Mouse (Mus musculus) G1E (cell line): Measurements from ENCODE around the gene Pomp. TPM values are rescaled to one million over a fixed set of nuclear protein-coding genes. Genes with fewer than 3 reads are reported as not detected.

Experiments used
- ATAC-seq: 2 replicates; pipeline ENCODE4 v1.8.0; 2016; ENCODE audit warnings: mild to moderate bottlenecking; ENCODE audit not compliant: insufficient number of reproducible peaks, poor library complexity, low FRiP score, severe bottlenecking; ENCODE audit errors: extremely low read depth
- DNase-seq: peaks from one replicate; pipeline ENCODE4 v3.0.0; 2012; ENCODE audit warnings: low spot score
- H3K27me3 ChIP-seq: 2 replicates; pipeline ENCODE4 v1.6.1; 2012; ENCODE audit warnings: mild to moderate bottlenecking, low read length, inconsistent platforms; ENCODE audit not compliant: insufficient read depth
- H3K36me3 ChIP-seq: replicated peaks from 2 replicates; pipeline ENCODE3; 2012; ENCODE audit warnings: mild to moderate bottlenecking, inconsistent platforms
- H3K4me1 ChIP-seq: 2 replicates; pipeline ENCODE4 v1.6.1; 2012; ENCODE audit warnings: low read depth, low read length, inconsistent platforms, mixed read lengths; ENCODE audit not compliant: insufficient read depth
- H3K4me3 ChIP-seq: 2 replicates; pipeline ENCODE4 v1.5.1; 2012; ENCODE audit warnings: low read depth, mild to moderate bottlenecking, inconsistent platforms, low read length, moderate library complexity, mixed read lengths
- H3K9me3 ChIP-seq: replicated peaks from 2 replicates; pipeline ENCODE4 v1.6.1; 2012; ENCODE audit warnings: inconsistent platforms
- CTCF ChIP-seq: IDR thresholded peaks from 2 replicates; pipeline ENCODE4 v1.5.1; 2012; ENCODE audit warnings: low read depth, low read length, inconsistent platforms, mixed read lengths
- GATA1 ChIP-seq: IDR thresholded peaks from 2 replicates; pipeline ENCODE4 v1.6.1; 2012; ENCODE audit warnings: borderline replicate concordance, low read length, inconsistent platforms, mixed read lengths
- GATA2 ChIP-seq: IDR thresholded peaks from 2 replicates; pipeline ENCODE4 v1.6.1; 2012; ENCODE audit warnings: low read depth, low read length, inconsistent platforms, borderline replicate concordance
- POLR2AphosphoS5 ChIP-seq: IDR thresholded peaks from 2 replicates; pipeline ENCODE4 v1.6.1; 2012; ENCODE audit warnings: low read depth, low read length, inconsistent platforms; ENCODE audit not compliant: insufficient replicate concordance
- TAL1 ChIP-seq: conservative IDR thresholded peaks from 2 replicates; pipeline ENCODE4 v1.6.1; 2012; ENCODE audit warnings: low read depth, low read length, inconsistent platforms, mixed read lengths
- polyA plus RNA-seq: library from polyadenylated mRNA; stranded (reverse); fragments of >175 nt; gene quantifications from 2 replicates; pipeline ENCODE4 v1.2.3, GENCODE M21; 2012
- total RNA-seq, 2 experiments: library from RNA; stranded (forward) in 1 of 2; stranded (reverse) in 1 of 2; fragments of 200-1000 nt in 1 of 2; fragments of >200 nt in 1 of 2; fragmentation: Nextera tagmentation in 1 of 2; gene quantifications; 2 replicates each; pipeline ENCODE4 v1.2.3; 2014 to 2017

Pomp gene
- total and polyA plus RNA-seq, 3 experiments = 18.1 to 224 (median 117) TPM

GRCm38 (mm10) chr5:147898254-147898653 lies 38.0 kb downstream of the Pomp start:
- H3K36me3 ChIP-seq = no peaks in the 10 kb centered on the region
- no peaks in the 10 kb centered on the region for H3K9me3 ChIP-seq
- DNase-seq (no peak), ATAC-seq (no peak)
- H3K27me3 ChIP-seq = no peaks in the 10 kb centered on the region
- no peak overlapping the region for H3K4me3 ChIP-seq
- H3K4me1 ChIP-seq = peaks cover 75% of the 10 kb centered on the region
- no peak for TF ChIP-seq TAL1
- TF ChIP-seq CTCF = no peak
- TF ChIP-seq POLR2AphosphoS5 = no peak
- TF ChIP-seq GATA2 = no peak
- no peak for TF ChIP-seq GATA1

DNA sequence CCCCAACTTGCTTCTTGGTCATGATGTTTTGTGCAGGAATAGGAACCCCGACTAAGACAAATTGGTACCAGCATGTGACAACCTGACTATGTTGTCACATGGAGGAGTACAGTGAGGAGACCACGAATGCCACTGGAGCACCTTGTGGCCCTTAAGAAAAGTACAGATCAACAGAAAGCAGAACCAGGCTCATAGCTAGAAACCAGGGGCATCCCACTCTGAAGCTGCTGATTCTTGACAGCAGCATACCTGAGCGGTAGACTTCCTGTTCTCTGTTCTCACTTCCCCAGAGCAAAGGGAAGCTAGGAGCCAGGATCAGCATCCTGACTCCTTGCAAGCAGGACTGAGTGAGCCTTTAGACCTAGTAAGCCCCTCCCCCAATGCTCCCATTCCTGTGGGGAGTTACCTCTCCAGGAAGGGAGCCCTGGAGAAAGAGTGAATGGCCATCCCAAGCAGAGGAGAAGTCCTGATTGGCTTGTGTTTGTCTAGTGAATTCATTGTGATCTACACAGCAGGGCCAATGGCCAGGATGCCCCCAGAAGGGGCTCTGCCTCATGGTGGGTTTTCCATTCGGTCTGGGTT lies 38.8 kb downstream of the Pomp start:
- DNase-seq = no peak
- Histone ChIP-seq H3K4me1 (peaks cover 71% of the 10 kb centered on the region), H3K27me3 (no peaks in the 10 kb centered on the region), H3K9me3 (no peaks in the 10 kb centered on the region), H3K36me3 (no peaks in the 10 kb centered on the region), H3K4me3 (no peak overlapping the region)
- no peak for ATAC-seq
- TF ChIP-seq TAL1 (no peak), POLR2AphosphoS5 (no peak), CTCF (no peak), GATA1 (no peak), GATA2 (no peak)

DNA sequence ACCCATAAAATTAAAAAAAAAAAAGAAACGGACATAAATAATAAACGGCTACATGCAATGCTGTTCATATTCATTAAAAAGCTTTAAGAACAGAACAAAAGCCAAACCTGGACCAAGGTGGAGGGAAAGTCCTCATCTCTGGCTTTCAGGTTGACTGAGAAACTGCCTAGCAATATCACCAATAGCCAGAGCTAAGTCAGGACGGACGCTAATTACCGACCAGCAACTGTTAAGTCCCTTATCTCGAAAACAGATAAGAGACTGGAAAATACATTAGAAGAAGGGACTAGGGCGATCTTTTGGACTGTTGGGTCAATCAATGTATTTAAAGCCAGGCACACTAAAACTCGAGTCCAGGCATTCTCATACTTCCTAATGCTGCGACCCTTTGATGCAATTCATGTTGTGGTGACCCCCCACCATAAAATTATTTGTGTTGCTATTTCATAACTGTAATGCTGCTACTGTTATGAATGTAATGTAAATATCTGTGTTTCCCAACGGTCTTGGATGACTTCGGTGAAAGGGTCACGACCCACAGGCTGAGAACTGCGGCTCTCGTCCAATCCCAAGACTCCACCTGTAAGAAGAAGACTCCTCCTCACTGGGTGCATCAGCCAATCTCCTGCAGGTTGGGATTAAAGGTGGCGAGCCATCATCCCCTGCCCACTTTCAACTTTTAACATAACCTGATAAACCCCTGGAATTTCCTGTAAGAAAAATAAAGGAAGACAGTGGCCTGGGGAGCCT lies 41.9 kb downstream of the Pomp start:
- TF ChIP-seq TAL1 (no peak), GATA1 (no peak), POLR2AphosphoS5 (no peak), GATA2 (no peak), CTCF (no peak)
- Histone ChIP-seq H3K4me3 (peak overlapping the region; percentile 7; the same call in 1 of the 2 replicates), H3K36me3 (no peaks in the 10 kb centered on the region), H3K9me3 (peaks cover 13% of the 10 kb centered on the region), H3K27me3 (no peaks in the 10 kb centered on the region), H3K4me1 (peaks cover 51% of the 10 kb centered on the region)
- ATAC-seq = peak; percentile 76
- no peak for DNase-seq

DNA sequence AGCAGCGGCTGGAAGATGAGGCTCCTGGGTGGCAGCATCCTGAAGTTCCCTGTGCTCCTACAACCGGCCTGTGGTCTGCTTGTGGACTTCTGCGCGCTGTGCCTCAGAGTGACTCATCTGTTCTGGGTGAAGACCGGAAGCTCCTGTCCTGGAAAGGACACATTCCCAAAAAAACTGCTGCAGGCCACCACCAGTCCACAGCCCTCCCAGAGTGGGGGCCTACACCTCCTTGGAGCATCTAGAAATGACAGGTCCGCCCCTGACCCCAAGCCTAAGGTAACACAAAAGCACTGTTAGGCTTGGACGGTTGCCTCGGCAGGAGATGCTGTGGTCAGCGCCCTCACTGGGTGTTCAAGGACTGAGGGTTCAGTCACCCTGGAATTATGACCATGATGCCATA lies 42.9 kb downstream of the Pomp start:
- Histone ChIP-seq H3K36me3 (no peaks in the 10 kb centered on the region), H3K4me3 (no peak overlapping the region), H3K9me3 (peaks cover 13% of the 10 kb centered on the region), H3K27me3 (no peaks in the 10 kb centered on the region), H3K4me1 (peaks cover 42% of the 10 kb centered on the region)
- ATAC-seq = no peak
- DNase-seq = no peak
- TF ChIP-seq POLR2AphosphoS5 = no peak

DNA sequence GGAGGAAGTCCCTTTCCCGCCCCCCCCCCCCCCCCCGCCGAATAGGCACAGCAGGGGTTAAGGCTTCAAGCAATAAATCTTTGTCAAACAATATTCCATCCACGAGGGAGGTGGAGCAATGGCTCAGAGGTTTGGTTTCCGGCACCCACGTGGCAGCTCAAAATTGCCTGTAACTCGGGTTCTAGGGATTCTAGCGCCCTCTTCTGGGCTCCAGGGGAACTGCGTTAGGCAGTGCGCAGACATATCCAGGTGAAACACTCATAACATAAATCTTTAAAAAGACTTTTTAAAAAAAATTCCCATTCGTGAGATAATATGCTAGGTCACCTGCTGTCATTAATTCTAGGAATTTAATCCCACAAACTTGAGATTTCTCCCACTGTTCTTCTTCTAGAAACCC lies 46.9 kb downstream of the Pomp start:
- H3K9me3 ChIP-seq = peaks cover 15% of the 10 kb centered on the region
- no peak overlapping the region for H3K4me3 ChIP-seq
- peaks cover 14% of the 10 kb centered on the region for H3K4me1 ChIP-seq
- DNase-seq = no peak
- no peaks in the 10 kb centered on the region for H3K36me3 ChIP-seq
- no peak for ATAC-seq
- TF ChIP-seq GATA1 = no peak
- no peak for TF ChIP-seq TAL1
- TF ChIP-seq CTCF = no peak; the same call in 1 of the 2 replicates
- no peak for TF ChIP-seq GATA2
- no peak for TF ChIP-seq POLR2AphosphoS5
- 0 out of 2 replicates have a peak, but pooled peaks cover 2% of the 10 kb centered on the region for H3K27me3 ChIP-seq

- Histone ChIP-seq H3K27me3 (0 out of 2 replicates have a peak, but pooled peaks cover 2% of the 10 kb centered on the region), H3K4me1 (peaks cover 8% of the 10 kb centered on the region), H3K9me3 (peaks cover 15% of the 10 kb centered on the region), H3K4me3 (no peak overlapping the region), H3K36me3 (no peaks in the 10 kb centered on the region)
- no peak for DNase-seq
- TF ChIP-seq GATA1 = no peak
- no peak for TF ChIP-seq GATA2
- no peak for TF ChIP-seq POLR2AphosphoS5
- no peak for TF ChIP-seq TAL1
- TF ChIP-seq CTCF = no peak
- ATAC-seq = no peak
Observed at GRCm38 (mm10) chr5:147907851-147908250, 47.6 kb downstream of the Pomp start.
